Mouse (Mus musculus) CH12.LX (cell line): ENCODE data around the gene Pdgfc. TPM values are rescaled to one million over a fixed set of nuclear protein-coding genes. Genes with fewer than 3 reads are reported as not detected.

Experiments
- DNase-seq: peaks from one replicate; pipeline ENCODE4 v3.0.0-alpha.2; 2013; ENCODE audit errors: extremely low read depth
- H3K27ac ChIP-seq: 2 replicates; pipeline ENCODE4 v1.5.1; 2012; ENCODE audit warnings: low read depth, mild to moderate bottlenecking, control low read depth, moderate library complexity; ENCODE audit not compliant: insufficient read depth
- H3K27me3 ChIP-seq: replicated peaks from 2 replicates; pipeline ENCODE3; 2012; ENCODE audit warnings: inconsistent platforms
- H3K36me3 ChIP-seq, 2 experiments: replicated peaks in 1 of 2; 2 replicates each; pipeline versions ENCODE3 to v1.6.1; 2012; ENCODE audit warnings: inconsistent platforms in 1 of 2, low read length in 1 of 2, mild to moderate bottlenecking in 1 of 2, mixed read lengths in 1 of 2, moderate library complexity in 1 of 2; ENCODE audit not compliant: control insufficient read depth in 1 of 2, insufficient read depth in 1 of 2
- H3K4me1 ChIP-seq, 2 experiments: 2 replicates each; pipeline ENCODE4 v1.6.1; 2012; ENCODE audit warnings: inconsistent platforms in 1 of 2, moderate library complexity in 1 of 2; ENCODE audit not compliant: insufficient read depth in 2 of 2, control insufficient read depth in 1 of 2
- H3K4me2 ChIP-seq: 2 replicates; pipeline ENCODE4 v1.6.1; 2012; ENCODE audit warnings: low read depth, mild to moderate bottlenecking, control low read depth; ENCODE audit not compliant: poor library complexity, insufficient read depth, severe bottlenecking
- H3K4me3 ChIP-seq, 3 experiments: fragments of 150-350 bp in 1 of 3; sonication (generic) in 1 of 3; replicated peaks in 1 of 3; 2 replicates each; pipeline versions ENCODE3 to v1.5.1; 2011 to 2012; ENCODE audit warnings: low read depth in 2 of 3, low read length in 2 of 3, mild to moderate bottlenecking in 2 of 3, moderate library complexity in 2 of 3, control low read depth in 1 of 3, improper control_type of control experiment in 1 of 3, inconsistent platforms in 1 of 3, mixed read lengths in 1 of 3; ENCODE audit not compliant: poor library complexity in 1 of 3
- H3K79me2 ChIP-seq: replicated peaks from 2 replicates; pipeline ENCODE4 v1.6.1; 2012; ENCODE audit warnings: mild to moderate bottlenecking, moderate library complexity; ENCODE audit not compliant: control insufficient read depth, poor library complexity, insufficient read depth, severe bottlenecking; ENCODE audit errors: extremely low read depth
- H3K9ac ChIP-seq: 2 replicates; pipeline ENCODE4 v1.6.1; 2012; ENCODE audit warnings: low read depth, mild to moderate bottlenecking, control low read depth, moderate library complexity; ENCODE audit not compliant: insufficient read depth
- H3K9me3 ChIP-seq: replicated peaks from 2 replicates; pipeline ENCODE3; 2012; ENCODE audit warnings: low read length, inconsistent platforms, mixed read lengths
- CHD1 ChIP-seq: IDR thresholded peaks from 2 replicates; pipeline ENCODE4 v1.6.1; 2012; ENCODE audit warnings: low read depth, low read length, improper control_type of control experiment, inconsistent platforms
- CHD2 ChIP-seq: IDR thresholded peaks from 2 replicates; pipeline ENCODE4 v1.6.1; 2011; ENCODE audit warnings: low read length, improper control_type of control experiment
- ELF1 ChIP-seq: IDR thresholded peaks from 2 replicates; pipeline ENCODE4 v1.6.1; 2014; ENCODE audit warnings: low read depth, mild to moderate bottlenecking, inconsistent platforms, low read length, improper control_type of control experiment
- EP300 ChIP-seq: IDR thresholded peaks from 2 replicates; pipeline ENCODE4 v1.6.1; 2011; ENCODE audit warnings: low read length, improper control_type of control experiment
- ETS1 ChIP-seq: conservative IDR thresholded peaks from 2 replicates; pipeline ENCODE4 v1.6.1; 2012; ENCODE audit warnings: low read depth, mild to moderate bottlenecking, inconsistent platforms, low read length, improper control_type of control experiment, moderate library complexity
- GABPA ChIP-seq: IDR thresholded peaks from 2 replicates; pipeline ENCODE4 v1.6.1; 2012; ENCODE audit warnings: low read depth, low read length, improper control_type of control experiment, inconsistent platforms; ENCODE audit not compliant: insufficient replicate concordance
- HCFC1 ChIP-seq: IDR thresholded peaks from 2 replicates; pipeline ENCODE4 v1.6.1; 2012; ENCODE audit warnings: low read depth, mild to moderate bottlenecking, inconsistent platforms, low read length, improper control_type of control experiment
- IRF4 ChIP-seq: IDR thresholded peaks from 2 replicates; pipeline ENCODE4 v1.6.1; 2014; ENCODE audit warnings: low read depth, mild to moderate bottlenecking, inconsistent platforms, low read length, improper control_type of control experiment
- JUN ChIP-seq: IDR thresholded peaks from 2 replicates; pipeline ENCODE4 v1.6.1; 2011; ENCODE audit warnings: low read depth, mild to moderate bottlenecking, low read length, improper control_type of control experiment, moderate library complexity; ENCODE audit not compliant: insufficient read depth
- JUND ChIP-seq: conservative IDR thresholded peaks from 2 replicates; pipeline ENCODE4 v1.6.1; 2011; ENCODE audit warnings: low read depth, low read length, improper control_type of control experiment
- MAFK ChIP-seq: IDR thresholded peaks from 2 replicates; pipeline ENCODE4 v1.6.1; 2011; ENCODE audit warnings: low read length, improper control_type of control experiment; ENCODE audit not compliant: insufficient replicate concordance
- MAX ChIP-seq: IDR thresholded peaks from 2 replicates; pipeline ENCODE4 v1.6.1; 2011; ENCODE audit warnings: low read length, improper control_type of control experiment
- MAZ ChIP-seq: IDR thresholded peaks from 2 replicates; pipeline ENCODE4 v1.6.1; 2012; ENCODE audit warnings: low read depth, mild to moderate bottlenecking, inconsistent platforms, low read length, improper control_type of control experiment, moderate library complexity
- MEF2A ChIP-seq: IDR thresholded peaks from 2 replicates; pipeline ENCODE4 v1.6.1; 2014; ENCODE audit warnings: low read depth, mild to moderate bottlenecking, inconsistent platforms, low read length, improper control_type of control experiment, borderline replicate concordance
- MXI1 ChIP-seq: IDR thresholded peaks from 2 replicates; pipeline ENCODE4 v1.6.1; 2011; ENCODE audit warnings: mild to moderate bottlenecking, low read depth, low read length, improper control_type of control experiment
- MYC ChIP-seq: IDR thresholded peaks from 2 replicates; pipeline ENCODE4 v1.6.1; 2011; ENCODE audit warnings: low read depth, mild to moderate bottlenecking, improper control_type of control experiment, low read length
- NRF1 ChIP-seq: IDR thresholded peaks from 2 replicates; pipeline ENCODE4 v1.6.1; 2014; ENCODE audit warnings: low read depth, mild to moderate bottlenecking, inconsistent platforms, low read length, improper control_type of control experiment, moderate library complexity
- POLR2A ChIP-seq: IDR thresholded peaks from 2 replicates; pipeline ENCODE4 v1.6.1; 2011; ENCODE audit warnings: low read depth, mild to moderate bottlenecking, improper control_type of control experiment, low read length
- POLR2AphosphoS2 ChIP-seq: IDR thresholded peaks from 2 replicates; pipeline ENCODE4 v1.6.1; 2011; ENCODE audit warnings: low read depth, low read length, improper control_type of control experiment
- RAD21 ChIP-seq: IDR thresholded peaks from 2 replicates; pipeline ENCODE4 v1.6.1; 2011; ENCODE audit warnings: low read depth, mild to moderate bottlenecking, low read length, improper control_type of control experiment, moderate library complexity
- RCOR1 ChIP-seq: conservative IDR thresholded peaks from 2 replicates; pipeline ENCODE4 v1.6.1; 2012; ENCODE audit warnings: low read depth, mild to moderate bottlenecking, inconsistent platforms, low read length, improper control_type of control experiment
- TBP ChIP-seq: conservative IDR thresholded peaks from 2 replicates; pipeline ENCODE4 v1.6.1; 2011; ENCODE audit warnings: low read depth, low read length, improper control_type of control experiment
- TCF12 ChIP-seq: IDR thresholded peaks from 2 replicates; pipeline ENCODE4 v1.6.1; 2014; ENCODE audit warnings: low read depth, mild to moderate bottlenecking, inconsistent platforms, low read length, improper control_type of control experiment
- UBTF ChIP-seq: IDR thresholded peaks from 2 replicates; pipeline ENCODE4 v1.6.1; 2012; ENCODE audit warnings: low read depth, mild to moderate bottlenecking, inconsistent platforms, low read length, improper control_type of control experiment, moderate library complexity
- USF2 ChIP-seq: conservative IDR thresholded peaks from 2 replicates; pipeline ENCODE4 v1.6.1; 2011; ENCODE audit warnings: low read depth, low read length, improper control_type of control experiment
- ZMIZ1 ChIP-seq: IDR thresholded peaks from 2 replicates; pipeline ENCODE4 v1.6.1; 2012; ENCODE audit warnings: low read depth, mild to moderate bottlenecking, inconsistent platforms, low read length, improper control_type of control experiment
- dilution Hi-C: fragments of 300-500 bp; cut with MboI; formaldehyde crosslinking; loops from 2 replicates; pipeline ENCODE4 v1.14.3; 2020; ENCODE audit warnings: low sequenced_read_pairs; ENCODE audit not compliant: extremely low pct_unique_long_range_greater_than_20kb, extremely low pct_ligation_motif_present
- in situ Hi-C: fragments of 300-500 bp; cut with MboI; formaldehyde crosslinking; loops from 3 replicates; pipeline ENCODE4 v1.14.3; 2019; ENCODE audit warnings: low sequenced_read_pairs, low pct_ligation_motif_present, low pct_unique_long_range_greater_than_20kb, mixed read lengths
- polyA plus RNA-seq: library from polyadenylated mRNA; unstranded; fragments of >175 nt; gene quantifications from 2 replicates; pipeline ENCODE4 v1.2.1, GENCODE M21; 2012; ENCODE audit warnings: low read depth; ENCODE audit not compliant: insufficient read length
- total RNA-seq, 2 experiments: library from RNA; depleted of rRNA; stranded (reverse); fragments of 300-350 nt in 1 of 2; fragments of >200 nt in 1 of 2; gene quantifications; 2 replicates each; pipeline ENCODE4 v1.2.3; 2012 to 2014

Pdgfc gene
- total and polyA plus RNA-seq, 3 experiments, result 0.09 to 0.20 (median 0.17) TPM

DNA sequence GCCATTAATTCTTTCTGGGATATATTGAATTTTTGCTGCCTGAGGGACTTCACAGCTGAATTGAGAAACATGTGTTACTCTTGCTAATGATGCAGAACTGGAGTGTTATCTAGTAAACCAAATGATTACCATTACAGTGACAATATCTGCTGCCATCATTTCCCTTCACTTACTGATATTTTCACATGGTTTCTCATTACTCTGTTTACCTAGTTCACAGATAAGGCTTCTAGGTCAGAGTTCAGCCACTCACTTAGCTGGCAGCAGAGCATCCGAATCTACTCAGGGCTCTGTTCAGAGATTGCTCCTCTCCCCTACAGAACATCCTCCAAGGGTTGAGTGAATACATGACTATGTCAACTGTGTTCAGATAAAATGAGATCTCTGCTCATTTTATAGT is 71.3 kb downstream of the Pdgfc start:
- Histone ChIP-seq H3K79me2 (no peaks in the 10 kb centered on the region), H3K4me3 (no peak overlapping the region), H3K4me2 (no peak overlapping the region), H3K36me3 (no peaks in the 10 kb centered on the region), H3K9me3 (no peaks in the 10 kb centered on the region), H3K4me1 (peaks cover 2 to 4% of the 10 kb centered on the region in 2 experiments; a peak in 3 of 4 replicates), H3K27ac (no peak overlapping the region), H3K27me3 (no peaks in the 10 kb centered on the region), H3K9ac (no peak overlapping the region)
- DNase-seq, result no peak
- in situ Hi-C loops, result no loop called here
- dilution Hi-C loops, result no loop called here
- TF ChIP-seq MYC (no peak), IRF4 (no peak), HCFC1 (no peak), MAFK (no peak), USF2 (no peak), CHD1 (no peak), MAZ (no peak), JUND (no peak), EP300 (no peak), NRF1 (no peak)

DNA sequence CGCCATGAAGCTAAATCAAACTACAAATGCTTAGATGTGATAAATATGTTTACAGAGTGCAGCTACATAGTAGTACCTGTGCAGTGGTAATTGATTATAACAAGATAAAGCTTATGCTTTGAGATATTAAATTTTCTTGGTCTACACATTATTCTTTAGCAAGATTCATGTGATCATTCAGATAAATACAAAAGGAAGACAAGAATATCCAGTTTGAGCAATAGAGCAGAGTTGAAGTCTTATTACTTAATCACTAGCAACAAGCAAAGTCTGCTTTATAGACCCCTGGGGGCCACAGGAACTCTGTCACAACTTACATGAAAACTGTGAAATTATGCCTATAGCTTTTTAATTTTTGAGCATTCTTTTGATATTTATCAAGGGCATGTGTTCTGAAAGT is 74.8 kb downstream of the Pdgfc start:
- TF ChIP-seq ZMIZ1 (no peak), MEF2A (no peak), UBTF (no peak), HCFC1 (no peak), MYC (no peak), ELF1 (no peak), POLR2A (no peak), ETS1 (no peak), NRF1 (no peak), JUN (no peak), TCF12 (no peak), RAD21 (no peak), CHD2 (no peak), MXI1 (no peak), GABPA (no peak), POLR2AphosphoS2 (no peak), TBP (no peak), RCOR1 (no peak), MAFK (no peak), MAX (no peak)
- TF ChIP-seq, all 38 proteins: peak for 0
- Histone ChIP-seq H3K36me3 (no peaks in the 10 kb centered on the region), H3K4me2 (no peak overlapping the region), H3K4me3 (no peak overlapping the region), H3K9ac (no peak overlapping the region), H3K4me1 (peaks cover 0 to 5% of the 10 kb centered on the region in 2 experiments; a peak in 1 of 4 replicates), H3K27ac (no peak overlapping the region), H3K9me3 (no peaks in the 10 kb centered on the region), H3K27me3 (no peaks in the 10 kb centered on the region), H3K79me2 (no peaks in the 10 kb centered on the region)
- no peak for DNase-seq
- in situ Hi-C loops, result no loop called here
- dilution Hi-C loops, result no loop called here
